ENCODE assay signal across 7 mouse cellular contexts in the genomic region with DNA sequence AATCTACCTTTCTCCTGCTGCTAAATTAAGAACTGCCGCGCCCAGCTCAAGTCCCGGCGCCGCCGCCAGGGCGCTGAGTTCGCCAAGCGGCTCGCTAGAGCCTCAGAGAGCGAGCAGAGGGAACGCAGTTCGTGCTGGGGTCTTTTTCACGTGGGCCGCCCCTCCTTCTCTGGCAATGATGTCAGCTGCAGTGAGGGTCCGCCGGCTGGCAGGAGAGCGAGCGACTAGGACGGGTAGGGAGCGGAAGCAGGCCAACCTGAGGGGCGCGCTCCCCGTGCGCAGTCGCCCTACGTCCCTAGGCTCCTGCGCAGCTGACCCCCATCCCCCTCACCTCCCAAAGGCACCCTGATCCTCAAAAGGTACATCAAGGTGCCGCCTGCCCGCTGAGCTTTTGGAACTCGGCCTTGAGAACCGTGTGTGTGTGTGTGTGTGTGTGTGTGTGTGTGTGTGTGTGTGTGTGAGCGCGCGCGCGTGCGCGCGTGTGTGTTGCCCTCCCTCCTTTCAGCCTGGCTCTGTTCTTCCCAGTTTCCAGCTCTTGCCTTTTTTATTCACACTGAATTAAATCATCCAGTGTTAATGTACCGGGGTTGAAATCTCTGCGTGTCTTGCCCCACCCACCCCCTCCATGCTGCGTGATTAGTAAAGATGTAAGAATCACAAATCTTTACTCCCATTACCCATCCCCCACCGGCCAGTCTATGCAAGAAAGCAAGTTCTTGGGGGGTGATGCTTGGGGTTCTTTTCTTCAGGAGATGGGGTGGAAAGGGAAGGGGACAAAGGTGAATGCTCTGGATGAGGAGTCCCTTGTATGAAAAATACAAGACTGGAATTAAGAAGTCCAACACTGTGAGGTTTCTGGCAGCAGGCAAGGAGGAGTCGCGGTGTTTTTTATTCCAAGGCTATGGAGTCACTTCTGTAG. TPM values are rescaled to one million over a fixed set of nuclear protein-coding genes. Genes with fewer than 3 reads are reported as not detected.
DNase-seq lines count a peak whose midpoint lies in the region; ATAC-seq and TF ChIP-seq lines count a peak whose summit lies in the region.

No protein-coding gene starts in this region.

- no peak for TF ChIP-seq CTCF in E14TG2a.4 (conservative IDR thresholded peaks at IDR 0.05; ENCODE audit: low read length)
- TF ChIP-seq CTCF in ES-Bruce4 (IDR thresholded peaks at IDR 0.05; ENCODE audit: low read depth, low read length) = no peak
- TF ChIP-seq CTCF in hindbrain, postnatal 0 days (IDR thresholded peaks at IDR 0.05; ENCODE audit: low read depth) = peak; percentile 46
- no peak for TF ChIP-seq CTCF in liver, embryonic 14.5 days (IDR thresholded peaks at IDR 0.05; ENCODE audit: low read depth)

- H3K4me2 ChIP-seq in embryonic facial prominence, embryonic 14.5 days (ENCODE audit: low read depth, low read length) = peak overlapping the region; percentile 62
- H3K4me2 ChIP-seq in hindbrain, postnatal 0 days (ENCODE audit: low read depth, low read length) = peak overlapping the region; percentile 71
- H3K4me2 ChIP-seq in liver, embryonic 14.5 days (ENCODE audit: low read depth) = peak overlapping the region; percentile 18; the same call in 1 of the 2 replicates
- peak overlapping the region; percentile 73 for H3K4me2 ChIP-seq in stomach, embryonic 15.5 days

- WGBS in embryonic facial prominence, embryonic 14.5 days = 4% methylated on average over 32 of the region's 46 CpGs
- 10% methylated on average over 38 of the region's 46 CpGs for WGBS in hindbrain, postnatal 0 days
- WGBS in liver, embryonic 14.5 days (ENCODE audit: insufficient replicate concordance) = 3% methylated on average over 29 of the region's 46 CpGs
- WGBS in stomach, embryonic 15.5 days = 3% methylated on average over 44 of the region's 46 CpGs

- ATAC-seq in embryonic facial prominence, embryonic 14.5 days (ENCODE audit: low read depth) = peak; percentile 72
- peak; percentile 85 for ATAC-seq in hindbrain, postnatal 0 days
- no peak for ATAC-seq in liver, embryonic 14.5 days (ENCODE audit: insufficient read depth)
- no peak for ATAC-seq in stomach, embryonic 15.5 days (ENCODE audit: insufficient read depth, low FRiP score, low read depth)

- peak; percentile 73 for DNase-seq in embryonic facial prominence, embryonic 14.5 days (ENCODE audit: low spot score)
- DNase-seq in hindbrain, postnatal 0 days (ENCODE audit: low spot score) = peak; percentile 74
- DNase-seq in liver, embryonic 14.5 days (ENCODE audit: low read depth in 3 of 3, low spot score in 3 of 3) = no peak
- DNase-seq in spleen, postnatal 4 days (ENCODE audit: low spot score in 2 of 2) = no peak

- no peaks in the 10 kb centered on the region; the same call in 1 of the 2 replicates for H3K4me1 ChIP-seq in E14TG2a.4 (replicated peaks; ENCODE audit: low read depth, low read length)
- no peaks in the 10 kb centered on the region for H3K4me1 ChIP-seq in ES-Bruce4 (ENCODE audit: control insufficient read depth, insufficient read depth, low read length)
- H3K4me1 ChIP-seq in embryonic facial prominence, embryonic 14.5 days (ENCODE audit: control insufficient read depth, insufficient read depth, low read length) = no peaks in the 10 kb centered on the region
- no peaks in the 10 kb centered on the region for H3K4me1 ChIP-seq in hindbrain, postnatal 0 days (ENCODE audit: insufficient read depth, low read length)
- no peaks in the 10 kb centered on the region for H3K4me1 ChIP-seq in liver, embryonic 14.5 days (replicated peaks; ENCODE audit: control insufficient read depth in 2 of 2, insufficient read depth in 2 of 2, low read length in 1 of 2)
- no peaks in the 10 kb centered on the region for H3K4me1 ChIP-seq in stomach, embryonic 15.5 days

- no peaks in the 10 kb centered on the region for H3K36me3 ChIP-seq in E14TG2a.4 (ENCODE audit: insufficient read depth, low read length)
- no peaks in the 10 kb centered on the region for H3K36me3 ChIP-seq in ES-Bruce4 (ENCODE audit: control insufficient read depth, insufficient read depth, low read length, poor library complexity, severe bottlenecking)
- no peaks in the 10 kb centered on the region for H3K36me3 ChIP-seq in embryonic facial prominence, embryonic 14.5 days (ENCODE audit: control insufficient read depth, insufficient read depth, low read length)
- no peaks in the 10 kb centered on the region for H3K36me3 ChIP-seq in hindbrain, postnatal 0 days (ENCODE audit: insufficient read depth, low read length)
- no peaks in the 10 kb centered on the region for H3K36me3 ChIP-seq in liver, embryonic 14.5 days (replicated peaks; ENCODE audit: control insufficient read depth, insufficient read depth, low read depth)
- no peaks in the 10 kb centered on the region for H3K36me3 ChIP-seq in stomach, embryonic 15.5 days

- H3K27ac ChIP-seq in ES-Bruce4 (ENCODE audit: insufficient read depth, low read length) = no peak overlapping the region
- no peak overlapping the region for H3K27ac ChIP-seq in embryonic facial prominence, embryonic 14.5 days (replicated peaks; ENCODE audit: low read depth, low read length)
- H3K27ac ChIP-seq in hindbrain, postnatal 0 days = peak overlapping the region; percentile 69; the same call in 1 of the 2 replicates
- H3K27ac ChIP-seq in liver, embryonic 14.5 days = no peak overlapping the region
- H3K27ac ChIP-seq in stomach, embryonic 15.5 days = no peak overlapping the region

- H3K27me3 ChIP-seq in E14TG2a.4 (ENCODE audit: insufficient read depth, low read length) (peaks cover 29% of the 10 kb centered on the region), ES-Bruce4 (ENCODE audit: control insufficient read depth, insufficient read depth, low read length, poor library complexity, severe bottlenecking) (peaks cover 2% of the 10 kb centered on the region; the same call in 1 of the 2 replicates)
- peaks cover 9% of the 10 kb centered on the region for H3K27me3 ChIP-seq in embryonic facial prominence, embryonic 14.5 days (replicated peaks; ENCODE audit: control insufficient read depth, insufficient read depth, low read length)
- H3K27me3 ChIP-seq in hindbrain, postnatal 0 days (ENCODE audit: insufficient read depth, low read length) = no peaks in the 10 kb centered on the region
- H3K27me3 ChIP-seq in liver, embryonic 14.5 days (ENCODE audit: control insufficient read depth, insufficient read depth, low read length) = peaks cover 8% of the 10 kb centered on the region
- H3K27me3 ChIP-seq in stomach, embryonic 15.5 days (replicated peaks) = no peaks in the 10 kb centered on the region

- H3K4me3 ChIP-seq in E14TG2a.4 (replicated peaks; ENCODE audit: low read length) (peak overlapping the region; percentile 70), ES-Bruce4 (ENCODE audit: low read depth, low read length) (peak overlapping the region; percentile 91)
- peak overlapping the region; percentile 49 for H3K4me3 ChIP-seq in embryonic facial prominence, embryonic 14.5 days (ENCODE audit: low read depth, low read length)
- peak overlapping the region; percentile 48 for H3K4me3 ChIP-seq in hindbrain, postnatal 0 days (ENCODE audit: low read length)
- H3K4me3 ChIP-seq in liver, embryonic 14.5 days (ENCODE audit: insufficient read depth in 1 of 2, low read depth in 2 of 2, low read length in 2 of 2) = peak overlapping the region in 1 of 2 experiments; percentile 9; a peak in 2 of 4 replicates
- peak overlapping the region; percentile 49 for H3K4me3 ChIP-seq in stomach, embryonic 15.5 days (replicated peaks)

- H3K9ac ChIP-seq in ES-Bruce4 (ENCODE audit: low read depth, poor library complexity, severe bottlenecking) = peak overlapping the region; percentile 36; the same call in 1 of the 2 replicates
- H3K9ac ChIP-seq in embryonic facial prominence, embryonic 14.5 days (ENCODE audit: low read depth, low read length) = peak overlapping the region; percentile 55
- H3K9ac ChIP-seq in hindbrain, postnatal 0 days (replicated peaks; ENCODE audit: low read length) = peak overlapping the region; percentile 43
- H3K9ac ChIP-seq in liver, embryonic 14.5 days (replicated peaks) = no peak overlapping the region
- H3K9ac ChIP-seq in stomach, embryonic 15.5 days = no peak overlapping the region

- TF ChIP-seq POLR2A in ES-Bruce4 (IDR thresholded peaks at IDR 0.05; ENCODE audit: insufficient read depth, low read length) = no peak

- no peak for TF ChIP-seq EP300 in ES-Bruce4 (IDR thresholded peaks at IDR 0.05; ENCODE audit: insufficient read depth, low read depth, low read length)
- TF ChIP-seq EP300 in liver, embryonic 14.5 days (IDR thresholded peaks at IDR 0.05; ENCODE audit: low read depth) = no peak

- H3K9me3 ChIP-seq in E14TG2a.4 (ENCODE audit: low read length) (no peaks in the 10 kb centered on the region), ES-Bruce4 (replicated peaks; ENCODE audit: control insufficient read depth, insufficient read depth, low read length, poor library complexity, severe bottlenecking) (no peaks in the 10 kb centered on the region)
- H3K9me3 ChIP-seq in embryonic facial prominence, embryonic 14.5 days (ENCODE audit: control insufficient read depth, low read length) = no peaks in the 10 kb centered on the region
- H3K9me3 ChIP-seq in hindbrain, postnatal 0 days (ENCODE audit: low read length) = no peaks in the 10 kb centered on the region
- H3K9me3 ChIP-seq in liver, embryonic 14.5 days (ENCODE audit: control insufficient read depth, low read length) = no peaks in the 10 kb centered on the region
- H3K9me3 ChIP-seq in stomach, embryonic 15.5 days = no peaks in the 10 kb centered on the region

RNA-seq across cellular contexts. Expression of gene Pcdh11x, which starts 3.0 kb away (rescaled TPM):
- polyA plus RNA-seq in ES-Bruce4 (2011; ENCODE audit: insufficient read depth, insufficient read length, low read depth, missing spikeins) = 0.54 TPM in 1 of 2 replicates, not detected in the other
- polyA plus RNA-seq in embryonic facial prominence, embryonic 14.5 days (2014; fragmentation: Nextera tagmentation; extraction: Ambion mirVana) = 5.5 and 7.4 TPM in 2 replicates
- total RNA-seq in hindbrain, postnatal 0 days (2014; rRNA removed) = 72.4 and 88.8 TPM in 2 replicates
- polyA plus RNA-seq in hindbrain, postnatal 0 days (2015; fragmentation: Nextera tagmentation; extraction: Ambion mirVana) = 40.4 and 43.5 TPM in 2 replicates
- polyA plus RNA-seq in liver, embryonic 14.5 days (2012; rRNA removed) = 0.04 TPM in 2 replicates
- 0.03 TPM in 1 of 2 replicates, not detected in the other for polyA plus RNA-seq in liver, embryonic 14.5 days (2014; fragmentation: Nextera tagmentation; extraction: Ambion mirVana)
- 5.6 and 6.3 TPM in 2 replicates for polyA plus RNA-seq in stomach, embryonic 15.5 days (2015; fragmentation: Nextera tagmentation; extraction: Ambion mirVana)

RNA-seq across cellular contexts. Expression of gene H2afb3, which starts 19.8 kb away (rescaled TPM):
- polyA plus RNA-seq in ES-Bruce4 (2011; ENCODE audit: insufficient read depth, insufficient read length, low read depth, missing spikeins) = not detected in 2 replicates
- polyA plus RNA-seq in embryonic facial prominence, embryonic 14.5 days (2014; fragmentation: Nextera tagmentation; extraction: Ambion mirVana) = not detected in 2 replicates
- not detected in 2 replicates for total RNA-seq in hindbrain, postnatal 0 days (2014; rRNA removed)
- polyA plus RNA-seq in hindbrain, postnatal 0 days (2015; fragmentation: Nextera tagmentation; extraction: Ambion mirVana) = not detected in 2 replicates
- not detected in 2 replicates for polyA plus RNA-seq in liver, embryonic 14.5 days (2012; rRNA removed)
- polyA plus RNA-seq in liver, embryonic 14.5 days (2014; fragmentation: Nextera tagmentation; extraction: Ambion mirVana) = not detected in 2 replicates
- polyA plus RNA-seq in stomach, embryonic 15.5 days (2015; fragmentation: Nextera tagmentation; extraction: Ambion mirVana) = not detected in 2 replicates

Comparison
In these comparisons a context has a peak if more than half of its experiments do, and no peak if none do; other contexts are left out.
1. H3K9ac ChIP-seq: peak in ES-Bruce4 (single experiment), embryonic facial prominence, embryonic 14.5 days (single experiment) and hindbrain, postnatal 0 days (single experiment); none in liver, embryonic 14.5 days (single experiment) and stomach, embryonic 15.5 days (single experiment).
2. ATAC-seq: peak in embryonic facial prominence, embryonic 14.5 days (single experiment) and hindbrain, postnatal 0 days (single experiment); none in liver, embryonic 14.5 days (single experiment) and stomach, embryonic 15.5 days (single experiment).
3. DNase-seq: peak in embryonic facial prominence, embryonic 14.5 days (single experiment) and hindbrain, postnatal 0 days (single experiment); none in liver, embryonic 14.5 days (0 of 3) and spleen, postnatal 4 days (0 of 2).
4. H3K4me2 ChIP-seq: peak in every context shown above with its lines; median percentile 73 in stomach, embryonic 15.5 days; 71 in hindbrain, postnatal 0 days; 62 in embryonic facial prominence, embryonic 14.5 days; 18 in liver, embryonic 14.5 days.